Mouse (Mus musculus) frontal cortex, adult 2 months (tissue): ENCODE data around the gene Scpep1. TPM values are rescaled to one million over a fixed set of nuclear protein-coding genes. Genes with fewer than 3 reads are reported as not detected.

ENCODE experiments used
- DNase-seq, 2 experiments: peaks; one replicate each; pipeline ENCODE4 v3.0.0; 2022; ENCODE audit warnings: low spot score in 1 of 2; ENCODE audit errors: extremely low spot score in 1 of 2
- polyA plus RNA-seq: library from polyadenylated mRNA; depleted of rRNA; stranded (reverse); fragments of >200 nt; gene quantifications from 2 replicates; pipeline ENCODE4 v1.2.3, GENCODE M21; 2012; rRNA removed

The Scpep1 gene
- polyA plus RNA-seq, 1 experiment = 19.0 TPM

- no peak for DNase-seq
Observed at GRCm38 (mm10) chr11:88888996-88889395, 66.3 kb downstream of the Scpep1 start.

DNA sequence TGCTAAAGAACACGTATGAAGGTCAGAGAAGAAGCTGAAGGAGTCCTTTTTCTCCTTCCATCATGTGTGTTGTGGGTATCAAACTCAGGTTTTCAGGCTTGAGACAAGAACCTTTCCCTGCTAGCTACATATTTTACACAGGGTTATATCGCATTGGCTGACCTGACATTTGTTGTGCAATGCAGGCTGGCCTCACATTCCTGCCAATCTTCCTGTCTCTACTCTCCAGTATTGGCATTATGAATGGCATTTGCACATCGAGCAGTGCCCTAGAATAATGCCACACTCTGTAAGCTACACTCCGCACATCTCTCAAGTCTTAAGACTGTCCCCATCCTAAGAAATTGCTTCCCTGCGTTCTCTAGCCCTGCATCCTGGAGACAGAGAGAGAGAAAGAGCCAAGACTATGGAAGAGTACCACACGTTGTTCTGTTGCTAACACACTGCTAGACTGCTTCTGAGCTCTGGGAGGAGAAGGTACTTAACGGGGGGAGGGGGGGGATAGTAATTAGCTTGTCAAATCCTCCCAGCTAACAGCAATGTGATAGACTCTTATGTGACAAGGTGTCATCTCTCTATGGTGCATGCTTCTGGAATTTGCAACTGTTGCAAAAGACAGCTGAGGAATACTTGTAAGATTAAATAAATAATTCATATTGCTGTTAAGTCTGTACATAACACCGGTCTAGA lies 70.7 kb downstream of the Scpep1 start:
- no peak for DNase-seq

DNA sequence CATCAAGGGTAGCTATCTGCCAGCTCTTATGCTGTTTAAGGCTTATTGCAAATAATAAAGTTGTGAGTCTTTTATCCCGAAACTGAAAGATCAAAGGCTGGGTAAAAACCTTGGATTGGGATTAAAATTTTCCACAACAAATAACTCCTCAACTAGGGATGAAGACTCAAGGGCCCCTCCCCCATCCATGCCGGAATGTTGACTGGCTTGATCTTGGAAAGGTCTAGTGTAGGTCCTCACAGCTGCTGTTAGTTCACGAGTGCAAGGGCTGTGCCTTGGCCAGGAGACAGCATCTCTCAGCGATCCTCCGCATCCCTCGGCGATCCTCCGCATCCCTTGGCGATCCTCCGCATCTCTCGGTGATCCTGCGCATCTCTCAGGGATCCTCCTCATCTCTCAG lies 77.3 kb downstream of the Scpep1 start:
- no peak for DNase-seq

Other genes with a start within 250 kb of the Scpep1 start
- gene Msi2, start 237.0 kb downstream of the Scpep1 start, polyA plus RNA-seq = 77.1 and 82.2 TPM in 2 replicates
- gene Akap1, start 90.9 kb downstream of the Scpep1 start, polyA plus RNA-seq = 45.2 and 49.1 TPM in 2 replicates
- gene Elobl, start 11.5 kb upstream of the Scpep1 start, polyA plus RNA-seq = 0.28 TPM in 1 of 2 replicates, not detected in the other
- 17.0 and 19.3 TPM in 2 replicates for gene Coil, start 14.8 kb upstream of the Scpep1 start, polyA plus RNA-seq
- gene Trim25, start 43.9 kb upstream of the Scpep1 start, polyA plus RNA-seq = 4.3 and 4.4 TPM in 2 replicates
- gene Dgke, start 111.4 kb upstream of the Scpep1 start, polyA plus RNA-seq = 32.2 and 35.7 TPM in 2 replicates
- 3.0 and 3.2 TPM in 2 replicates for gene Gm525, start 118.4 kb upstream of the Scpep1 start, polyA plus RNA-seq